Mouse (Mus musculus) frontal cortex, adult (tissue): Measurements from ENCODE around the gene B3galt4.
A peak's percentile ranks its signal among the peaks of the same experiment; 100 is the strongest.

Source experiments
- ATAC-seq: cut with Nextera tagmentation; 2 replicates; pipeline ENCODE4 v1.9.2; 2017; ENCODE audit warnings: mild to moderate bottlenecking, moderate library complexity, mixed read lengths; ENCODE audit not compliant: low TSS enrichment

The B3galt4 gene

GRCm38 (mm10) chr17:33920282-33921097 is 30.8 kb downstream of the B3galt4 start:
- ATAC-seq: peak; percentile 35

GRCm38 (mm10) chr17:33919351-33920281 is 31.7 kb downstream of the B3galt4 start:
- peak; percentile 6; the same call in 1 of the 2 replicates for ATAC-seq

- ATAC-seq: no peak
Measured at GRCm38 (mm10) chr17:33918293-33919203, 32.7 kb downstream of the B3galt4 start.

- no peak for ATAC-seq
Measured at GRCm38 (mm10) chr17:33917656-33918292, 33.5 kb downstream of the B3galt4 start.

GRCm38 (mm10) chr17:33916847-33917655 is 34.2 kb downstream of the B3galt4 start:
- no peak for ATAC-seq

GRCm38 (mm10) chr17:33916294-33916693 is 35.0 kb downstream of the B3galt4 start:
- no peak for ATAC-seq

GRCm38 (mm10) chr17:33915671-33916250 is 35.5 kb downstream of the B3galt4 start, which contains the start of the genes Tapbp and Zbtb22:
Gene Tapbp (plus strand): TSS chr17:33915899.
Gene Zbtb22 (plus strand): TSS chr17:33915904.
- peak; percentile 82 for ATAC-seq

GRCm38 (mm10) chr17:33914969-33915391 is 36.3 kb downstream of the B3galt4 start:
- ATAC-seq: no peak

GRCm38 (mm10) chr17:33913905-33914304 is 37.4 kb downstream of the B3galt4 start:
- ATAC-seq: no peak

GRCm38 (mm10) chr17:33913264-33913663 is 38.0 kb downstream of the B3galt4 start:
- ATAC-seq: no peak

GRCm38 (mm10) chr17:33911813-33912414 is 39.4 kb downstream of the B3galt4 start:
- ATAC-seq: no peak

- ATAC-seq: no peak
Measured at GRCm38 (mm10) chr17:33911052-33911812, 40.1 kb downstream of the B3galt4 start.

GRCm38 (mm10) chr17:33910346-33911051 is 40.8 kb downstream of the B3galt4 start:
- no peak for ATAC-seq

- 0 out of 2 replicates have a peak, but pooled peaks have one; percentile 8 for ATAC-seq
Measured at GRCm38 (mm10) chr17:33909869-33910250, 41.4 kb downstream of the B3galt4 start.

GRCm38 (mm10) chr17:33909077-33909868 is 42.0 kb downstream of the B3galt4 start, which contains the start of gene Daxx:
Gene Daxx (plus strand): TSS chr17:33909414.
- ATAC-seq: peak; percentile 94

GRCm38 (mm10) chr17:33908331-33909076 is 42.8 kb downstream of the B3galt4 start:
- peak; percentile 52 for ATAC-seq
